Mouse (Mus musculus) erythroblast, embryonic 14.5 days (primary cell): ENCODE data around the gene Slc25a39.

ENCODE experiments used
- GATA1 ChIP-seq: IDR thresholded peaks from 2 replicates; pipeline ENCODE4 v1.6.1; 2012; ENCODE audit warnings: low read length, inconsistent platforms, mixed read lengths
- TAL1 ChIP-seq: IDR thresholded peaks from 3 replicates; pipeline ENCODE4 v1.6.1; 2012; ENCODE audit warnings: low read length, inconsistent platforms, mixed read lengths

DNA sequence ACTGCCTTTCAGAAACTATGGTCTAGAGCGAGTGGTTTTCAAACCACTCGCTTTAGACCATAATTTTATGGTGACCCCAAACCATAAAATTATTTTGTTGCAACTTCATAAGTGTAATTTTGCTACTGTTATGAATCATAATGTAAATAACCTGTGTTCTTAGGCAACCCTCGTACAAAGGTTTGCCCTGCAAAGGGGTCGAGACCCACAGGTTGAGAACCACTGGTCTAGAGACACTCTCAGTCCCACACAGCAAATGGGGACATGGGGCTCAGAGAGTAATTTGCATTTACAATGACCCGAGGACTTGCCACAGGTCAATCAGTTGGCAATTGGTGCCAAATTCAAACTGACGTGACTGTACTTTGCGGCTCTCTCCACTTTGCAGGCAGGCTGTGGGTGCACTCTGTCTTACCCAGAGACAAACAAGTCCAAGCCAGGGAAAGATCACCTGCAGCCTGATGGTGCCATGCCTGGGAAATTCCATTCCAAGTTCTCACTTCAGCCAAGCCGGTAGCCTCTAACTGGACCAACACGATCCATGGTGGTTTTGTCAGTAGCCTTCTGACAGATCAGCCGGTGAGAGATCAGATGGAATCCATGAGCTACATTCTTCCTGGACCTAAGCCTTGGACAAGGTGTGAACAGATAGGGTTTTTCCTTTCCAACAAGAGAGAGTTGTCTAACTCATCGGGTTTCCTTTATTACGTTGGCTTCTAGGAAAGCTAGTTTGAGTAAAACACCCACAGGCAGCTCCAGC is 35.6 kb downstream of the Slc25a39 start:
- TF ChIP-seq GATA1 (no peak), TAL1 (no peak)
